Mouse (Mus musculus) neural tube, embryonic 15.5 days (tissue): ENCODE measurements around the gene Nfkbil1. TPM values are rescaled to one million over a fixed set of nuclear protein-coding genes. Genes with fewer than 3 reads are reported as not detected.

ENCODE experiments used
- ATAC-seq: fragments of 200-750 bp; cut with Nextera tagmentation; 2 replicates; pipeline ENCODE4 v1.8.0; 2017; ENCODE audit warnings: mild to moderate bottlenecking, moderate TSS enrichment, moderate library complexity; ENCODE audit not compliant: low FRiP score
- H3K27ac ChIP-seq: fragments of 300-500 bp; sonication (generic); replicated peaks from 2 replicates; pipeline ENCODE4 v1.5.1; 2015; ENCODE audit warnings: mild to moderate bottlenecking, inconsistent platforms
- H3K27me3 ChIP-seq: fragments of 300-500 bp; sonication (generic); replicated peaks from 2 replicates; pipeline ENCODE4 v1.6.1; 2015; ENCODE audit warnings: inconsistent platforms
- H3K36me3 ChIP-seq: fragments of 300-500 bp; sonication (generic); 2 replicates; pipeline ENCODE4 v1.6.1; 2015; ENCODE audit warnings: inconsistent platforms
- H3K4me1 ChIP-seq: fragments of 300-500 bp; sonication (generic); 2 replicates; pipeline ENCODE4 v1.6.1; 2015; ENCODE audit warnings: inconsistent platforms
- H3K4me2 ChIP-seq: fragments of 300-500 bp; sonication (generic); 2 replicates; pipeline ENCODE4 v1.6.1; 2015; ENCODE audit warnings: inconsistent platforms, mild to moderate bottlenecking, moderate library complexity
- H3K4me3 ChIP-seq: fragments of 300-500 bp; sonication (generic); replicated peaks from 2 replicates; pipeline ENCODE4 v1.5.1; 2015; ENCODE audit warnings: mild to moderate bottlenecking, inconsistent platforms
- H3K9ac ChIP-seq: fragments of 300-500 bp; sonication (generic); replicated peaks from 2 replicates; pipeline ENCODE4 v1.6.1; 2015; ENCODE audit warnings: mild to moderate bottlenecking, inconsistent platforms
- H3K9me3 ChIP-seq: fragments of 300-500 bp; sonication (generic); replicated peaks from 2 replicates; pipeline ENCODE4 v1.6.1; 2016; ENCODE audit warnings: inconsistent platforms
- WGBS: fragments of 180-500 bp; shearing (Covaris S2); methylation state at CpG from one replicate; pipeline ENCODE4 v1.1.7; 2015; ENCODE audit warnings: mixed read lengths; 5-methylcytosine and 5-hydroxymethylcytosine counted together
- polyA plus RNA-seq: library from polyadenylated mRNA; unstranded; fragments of >200 nt; fragmentation: Nextera tagmentation; extraction: Ambion mirVana; gene quantifications from 2 replicates; pipeline ENCODE4 v1.2.1, GENCODE M21; 2015

The Nfkbil1 gene
- polyA plus RNA-seq, 1 experiment from 2014 or later, result 11.2 TPM

- no peaks in the 10 kb centered on the region for H3K9me3 ChIP-seq
- no peak for ATAC-seq
- H3K4me1 ChIP-seq, result peaks cover 16% of the 10 kb centered on the region
- H3K27me3 ChIP-seq, result peaks cover 44% of the 10 kb centered on the region
- no peak overlapping the region for H3K4me3 ChIP-seq
- H3K27ac ChIP-seq, result no peak overlapping the region
- WGBS, result 47% methylated on average over 6 of the region's 6 CpGs
- H3K36me3 ChIP-seq, result no peaks in the 10 kb centered on the region
- H3K9ac ChIP-seq, result no peak overlapping the region
- no peak overlapping the region for H3K4me2 ChIP-seq
Observed at GRCm38 (mm10) chr17:35197126-35197525, 38.5 kb downstream of the Nfkbil1 start.

- 32% methylated on average over 9 of the region's 9 CpGs for WGBS
- H3K9ac ChIP-seq, result no peak overlapping the region
- H3K27ac ChIP-seq, result no peak overlapping the region
- H3K4me3 ChIP-seq, result peak overlapping the region; percentile 41
- H3K4me2 ChIP-seq, result peak overlapping the region; percentile 68
- H3K9me3 ChIP-seq, result no peaks in the 10 kb centered on the region
- peaks cover 16% of the 10 kb centered on the region for H3K4me1 ChIP-seq
- H3K27me3 ChIP-seq, result peaks cover 38% of the 10 kb centered on the region
- ATAC-seq, result no peak
- no peaks in the 10 kb centered on the region for H3K36me3 ChIP-seq
Observed at GRCm38 (mm10) chr17:35196321-35196641, 39.3 kb downstream of the Nfkbil1 start.

- Histone ChIP-seq H3K27me3 (peaks cover 38% of the 10 kb centered on the region), H3K9ac (0 out of 2 replicates have a peak overlapping the region, but pooled peaks have one; percentile 12), H3K4me3 (peak overlapping the region; percentile 41), H3K27ac (no peak overlapping the region), H3K4me2 (peak overlapping the region; percentile 68), H3K9me3 (no peaks in the 10 kb centered on the region), H3K4me1 (peaks cover 16% of the 10 kb centered on the region), H3K36me3 (no peaks in the 10 kb centered on the region)
- under 1% methylated on average over 66 of the region's 66 CpGs for WGBS
- ATAC-seq, result peak; percentile 79; the same call in 1 of the 2 replicates
Observed at GRCm38 (mm10) chr17:35195631-35196320, 39.8 kb downstream of the Nfkbil1 start.

GRCm38 (mm10) chr17:35194844-35195630 lies 40.6 kb downstream of the Nfkbil1 start:
- no peaks in the 10 kb centered on the region for H3K36me3 ChIP-seq
- no peak for ATAC-seq

GRCm38 (mm10) chr17:35193881-35194843 lies 41.4 kb downstream of the Nfkbil1 start, which contains the start of gene Ltb:
Gene Ltb, plus strand, starts transcription at chr17:35194439.
- H3K27ac ChIP-seq, result no peak within 1 kb of the TSS
- H3K27me3 ChIP-seq, result peaks cover 38% of the 10 kb centered on the region
- no peaks in the 10 kb centered on the region for H3K36me3 ChIP-seq
- no peaks in the 10 kb centered on the region for H3K9me3 ChIP-seq
- H3K4me3 ChIP-seq, result peak within 1 kb of the TSS; percentile 41; the same call in 1 of the 2 replicates
- peak within 1 kb of the TSS; percentile 68 for H3K4me2 ChIP-seq
- 73% methylated on average over 27 of the region's 28 CpGs for WGBS
- H3K9ac ChIP-seq, result no peak within 1 kb of the TSS
- peaks cover 16% of the 10 kb centered on the region for H3K4me1 ChIP-seq
- ATAC-seq, result no peak

More at GRCm38 (mm10) chr17:35194844-35195630, 40.6 kb downstream of the Nfkbil1 start:
- Histone ChIP-seq H3K9ac (0 out of 2 replicates have a peak overlapping the region, but pooled peaks have one; percentile 12), H3K4me2 (peak overlapping the region; percentile 68), H3K9me3 (no peaks in the 10 kb centered on the region), H3K27me3 (peaks cover 38% of the 10 kb centered on the region), H3K4me3 (peak overlapping the region; percentile 41), H3K4me1 (peaks cover 16% of the 10 kb centered on the region), H3K27ac (no peak overlapping the region)
- 48% methylated on average over 19 of the region's 19 CpGs for WGBS

- no peak overlapping the region for H3K9ac ChIP-seq
- no peak overlapping the region for H3K4me3 ChIP-seq
- no peaks in the 10 kb centered on the region for H3K9me3 ChIP-seq
- no peak for ATAC-seq
- no peaks in the 10 kb centered on the region for H3K36me3 ChIP-seq
- peaks cover 32% of the 10 kb centered on the region for H3K27me3 ChIP-seq
- peaks cover 16% of the 10 kb centered on the region for H3K4me1 ChIP-seq
- H3K4me2 ChIP-seq, result no peak overlapping the region
- 84% methylated on average over 5 of the region's 5 CpGs for WGBS
- H3K27ac ChIP-seq, result no peak overlapping the region
Observed at GRCm38 (mm10) chr17:35192924-35193323, 42.7 kb downstream of the Nfkbil1 start.

GRCm38 (mm10) chr17:35191723-35192122 lies 43.9 kb downstream of the Nfkbil1 start:
- Histone ChIP-seq H3K4me1 (peaks cover 17% of the 10 kb centered on the region), H3K4me2 (no peak overlapping the region), H3K9me3 (no peaks in the 10 kb centered on the region), H3K36me3 (no peaks in the 10 kb centered on the region), H3K9ac (no peak overlapping the region), H3K27me3 (peaks cover 27% of the 10 kb centered on the region), H3K27ac (no peak overlapping the region), H3K4me3 (no peak overlapping the region)
- ATAC-seq, result no peak
- WGBS, result 73% methylated on average over 2 of the region's 2 CpGs

GRCm38 (mm10) chr17:35190096-35190495 lies 45.5 kb downstream of the Nfkbil1 start:
- Histone ChIP-seq H3K4me2 (no peak overlapping the region), H3K4me3 (no peak overlapping the region), H3K36me3 (no peaks in the 10 kb centered on the region), H3K4me1 (peaks cover 15% of the 10 kb centered on the region), H3K9ac (no peak overlapping the region), H3K27me3 (peaks cover 10% of the 10 kb centered on the region), H3K9me3 (no peaks in the 10 kb centered on the region), H3K27ac (no peak overlapping the region)
- ATAC-seq, result no peak
- 86% methylated on average over 4 of the region's 4 CpGs for WGBS

GRCm38 (mm10) chr17:35189186-35189585 lies 46.4 kb downstream of the Nfkbil1 start:
- Histone ChIP-seq H3K36me3 (no peaks in the 10 kb centered on the region), H3K4me1 (peaks cover 12% of the 10 kb centered on the region), H3K4me2 (no peak overlapping the region), H3K27ac (no peak overlapping the region), H3K4me3 (no peak overlapping the region), H3K27me3 (peaks cover 1% of the 10 kb centered on the region), H3K9ac (no peak overlapping the region), H3K9me3 (no peaks in the 10 kb centered on the region)
- WGBS, result 83% methylated on average over 1 of the region's 1 CpGs
- ATAC-seq, result no peak

- peaks cover 11% of the 10 kb centered on the region for H3K4me1 ChIP-seq
- no peak within 1 kb of the TSS for H3K9ac ChIP-seq
- no peak within 1 kb of the TSS for H3K27ac ChIP-seq
- 77% methylated on average over 7 of the region's 7 CpGs for WGBS
- no peaks in the 10 kb centered on the region for H3K27me3 ChIP-seq
- H3K4me3 ChIP-seq, result no peak within 1 kb of the TSS
- no peak within 1 kb of the TSS for H3K4me2 ChIP-seq
- no peaks in the 10 kb centered on the region for H3K36me3 ChIP-seq
- no peak for ATAC-seq
- H3K9me3 ChIP-seq, result no peaks in the 10 kb centered on the region
Observed at GRCm38 (mm10) chr17:35187959-35188610, 47.5 kb downstream of the Nfkbil1 start, which contains the start of gene Lst1. Gene Lst1, minus strand, starts transcription at chr17:35188439.

- 79% methylated on average over 4 of the region's 4 CpGs for WGBS
- no peak for ATAC-seq
- no peak overlapping the region for H3K27ac ChIP-seq
Observed at GRCm38 (mm10) chr17:35187345-35187744, 48.2 kb downstream of the Nfkbil1 start.

More at GRCm38 (mm10) chr17:35187345-35187744, 48.2 kb downstream of the Nfkbil1 start:
- H3K9ac ChIP-seq, result no peak overlapping the region
- no peak overlapping the region for H3K4me2 ChIP-seq
- H3K9me3 ChIP-seq, result no peaks in the 10 kb centered on the region
- no peak overlapping the region for H3K4me3 ChIP-seq
- no peaks in the 10 kb centered on the region for H3K36me3 ChIP-seq
- H3K27me3 ChIP-seq, result no peaks in the 10 kb centered on the region
- peaks cover 11% of the 10 kb centered on the region for H3K4me1 ChIP-seq
